Mouse (Mus musculus) lung, postnatal 0 days (tissue): ENCODE data around the gene Gpatch8.

ENCODE experiments used
- CTCF ChIP-seq: IDR thresholded peaks from 2 replicates; pipeline ENCODE4 v1.5.1; 2016; ENCODE audit warnings: antibody characterized with exemption, mild to moderate bottlenecking
- EP300 ChIP-seq: IDR thresholded peaks from 2 replicates; pipeline ENCODE4 v1.6.1; 2016; ENCODE audit warnings: antibody characterized with exemption, mild to moderate bottlenecking, control low read depth

DNA sequence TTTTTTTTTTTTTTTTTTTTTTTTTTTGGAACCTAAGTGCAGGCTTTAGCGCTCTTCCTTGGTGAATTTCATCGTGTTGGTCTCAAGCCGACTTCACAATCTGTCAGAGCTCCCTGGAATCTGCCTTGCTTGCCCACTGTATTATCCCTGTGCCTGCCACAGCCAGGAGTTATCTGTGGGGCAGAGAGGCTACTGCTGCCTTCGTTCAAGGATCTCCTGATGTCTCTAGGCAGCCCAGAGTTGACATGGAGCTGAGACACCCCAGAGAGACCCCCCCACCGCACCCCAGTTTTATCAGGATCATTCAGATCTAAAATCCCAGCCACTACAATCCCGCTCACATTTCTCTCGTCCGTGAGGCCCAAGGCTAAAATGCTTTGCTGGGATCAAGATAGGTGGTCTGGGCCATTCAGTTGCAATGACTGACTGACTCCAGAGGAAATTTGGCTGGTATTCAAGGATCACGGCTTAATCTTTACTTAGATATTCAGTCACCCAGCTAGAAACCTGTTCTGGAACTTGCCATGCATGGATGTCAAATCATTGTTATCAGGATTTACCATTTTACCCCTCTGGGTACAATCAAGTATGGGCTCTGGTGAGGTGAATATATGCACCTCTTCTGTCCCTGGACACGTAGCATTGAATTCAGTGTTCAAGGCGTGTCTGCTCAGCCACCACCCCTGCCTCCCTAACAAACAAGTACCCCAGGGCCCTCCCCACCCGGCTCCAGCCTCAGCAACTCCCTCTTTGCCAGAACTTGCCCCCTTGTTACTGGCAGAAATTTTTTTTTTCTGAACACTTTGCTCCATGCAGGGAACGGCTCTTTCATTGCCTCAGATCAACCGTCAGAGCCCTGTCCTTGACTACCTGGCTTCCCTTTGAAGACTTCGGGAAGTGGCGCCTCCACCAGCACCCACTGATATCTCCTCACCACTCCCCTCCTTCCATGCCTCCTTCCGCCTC, 106.9 kb downstream of the Gpatch8 start:
- TF ChIP-seq CTCF (no peak), EP300 (no peak)
